Mouse (Mus musculus) megakaryocyte-erythroid progenitor cell, adult 5-6 weeks (primary cell): ENCODE measurements around the gene Aipl1. TPM values are rescaled to one million over a fixed set of nuclear protein-coding genes. Genes with fewer than 3 reads are reported as not detected.

Experiments used
- ATAC-seq: replicated peaks from 2 replicates; pipeline ENCODE4 v1.8.0; 2016; ENCODE audit warnings: mild to moderate bottlenecking, inconsistent platforms; ENCODE audit not compliant: severe bottlenecking, poor library complexity, low FRiP score, low TSS enrichment
- total RNA-seq, 2 experiments: library from RNA; stranded (forward) in 1 of 2; stranded (reverse) in 1 of 2; fragments of 200-1000, 215-1000 nt in 1 of 2; fragments of >200 nt in 1 of 2; fragmentation: Nextera tagmentation in 1 of 2; gene quantifications; 2 replicates each; pipeline ENCODE4 v1.2.3; 2014 to 2017

Aipl1 gene
- total RNA-seq, 2 experiments from 2014 or later, result 0.61 TPM; not detected in 1

- ATAC-seq, result no peak
Measured at GRCm38 (mm10) chr11:72050895-72051858, 13.9 kb upstream of the Aipl1 start.

- no peak for ATAC-seq
Measured at GRCm38 (mm10) chr11:72050168-72050894, 13.0 kb upstream of the Aipl1 start.

GRCm38 (mm10) chr11:72049171-72049759, 12.0 kb upstream of the Aipl1 start:
- no peak for ATAC-seq

- ATAC-seq, result no peak
Measured at GRCm38 (mm10) chr11:72048730-72049129, 11.4 kb upstream of the Aipl1 start.

GRCm38 (mm10) chr11:72044231-72044630, 6.9 kb upstream of the Aipl1 start:
- no peak for ATAC-seq

- no peak for ATAC-seq
Measured at GRCm38 (mm10) chr11:72042631-72043030, 5.3 kb upstream of the Aipl1 start.

GRCm38 (mm10) chr11:72041768-72042607, 4.7 kb upstream of the Aipl1 start, which contains the start of gene Pimreg:
Pimreg (plus strand) TSS chr11:72042032.
- ATAC-seq, result peak; percentile 86

- ATAC-seq, result no peak
Measured at GRCm38 (mm10) chr11:72041290-72041767, 4.0 kb upstream of the Aipl1 start.

GRCm38 (mm10) chr11:72039599-72040386, 2.5 kb upstream of the Aipl1 start:
- no peak for ATAC-seq

GRCm38 (mm10) chr11:72037996-72038395, 687 bp upstream of the Aipl1 start:
- 0 out of 2 replicates have a peak, but pooled peaks have one; percentile 27 for ATAC-seq

- no peak for ATAC-seq
Measured at GRCm38 (mm10) chr11:72032589-72032988, 4.7 kb downstream of the Aipl1 start.

- no peak for ATAC-seq
Measured at GRCm38 (mm10) chr11:72032091-72032490, 5.2 kb downstream of the Aipl1 start.

- no peak for ATAC-seq
Measured at GRCm38 (mm10) chr11:72031353-72031752, 6.0 kb downstream of the Aipl1 start.

- ATAC-seq, result no peak
Measured at GRCm38 (mm10) chr11:72029143-72029542, 8.2 kb downstream of the Aipl1 start.

- ATAC-seq, result no peak
Measured at GRCm38 (mm10) chr11:72027836-72028235, 9.5 kb downstream of the Aipl1 start.

- ATAC-seq, result no peak
Measured at GRCm38 (mm10) chr11:72026516-72026915, 10.8 kb downstream of the Aipl1 start.

GRCm38 (mm10) chr11:72025843-72026242, 11.5 kb downstream of the Aipl1 start:
- peak; percentile 60; the same call in 1 of the 2 replicates for ATAC-seq

- ATAC-seq, result peak; percentile 84
Measured at GRCm38 (mm10) chr11:72024193-72024781, 13.0 kb downstream of the Aipl1 start.
